Mouse (Mus musculus) cerebellum, postnatal 14 days (tissue): Measurements from ENCODE around the gene Ptges.

Experiments
- DNase-seq, 2 experiments: peaks; one replicate each; pipeline ENCODE4 v3.0.0; 2021; ENCODE audit warnings: mixed read lengths in 2 of 2

Ptges gene

GRCm38 (mm10) chr2:30845152-30846070 is 84.3 kb downstream of the Ptges start:
- no peak for DNase-seq

GRCm38 (mm10) chr2:30842615-30843014 is 87.0 kb downstream of the Ptges start:
- DNase-seq = no peak
